Mouse (Mus musculus) splenic B cell, adult 2 months (primary cell): ENCODE measurements around the gene Orm3.
A peak's percentile ranks its signal among the peaks of the same experiment; 100 is the strongest.
"Not testable (repeated sequence)": the region's sequence is repeated elsewhere in the genome, so short reads cannot be mapped to it uniquely, and the experiment has no call there.

Source experiments
- DNase-seq: peaks from one replicate; pipeline ENCODE4 v3.0.0-alpha.2; 2011; ENCODE audit warnings: low read depth, low spot score
- H3K27me3 ChIP-seq: 2 replicates; pipeline ENCODE4 v1.6.1; 2012; ENCODE audit warnings: mild to moderate bottlenecking, low read length, moderate library complexity, mixed read lengths; ENCODE audit not compliant: control insufficient read depth, poor library complexity, insufficient read depth, severe bottlenecking
- H3K36me3 ChIP-seq: 2 replicates; pipeline ENCODE4 v1.6.1; 2012; ENCODE audit warnings: mild to moderate bottlenecking, low read length, moderate library complexity, mixed read lengths; ENCODE audit not compliant: control insufficient read depth, poor library complexity, insufficient read depth, severe bottlenecking

Orm3 gene

GRCm38 (mm10) chr4:63355877-63356665, at the start of gene Orm3:
Gene Orm3 (plus strand): TSS chr4:63356162.
- DNase-seq, result no peak
- no peaks in the 10 kb centered on the region for H3K27me3 ChIP-seq
- no peaks in the 10 kb centered on the region for H3K36me3 ChIP-seq

- H3K27me3 ChIP-seq, result no peaks in the 10 kb centered on the region
- DNase-seq, result peak; percentile 85
- no peaks in the 10 kb centered on the region for H3K36me3 ChIP-seq
Measured at GRCm38 (mm10) chr4:63307175-63308062, 48.5 kb upstream of the Orm3 start.

- DNase-seq, result no peak
- H3K27me3 ChIP-seq, result no peaks in the 10 kb centered on the region
Measured at GRCm38 (mm10) chr4:63308316-63308715, 47.6 kb upstream of the Orm3 start.

GRCm38 (mm10) chr4:63310247-63310855, 45.6 kb upstream of the Orm3 start:
- Histone ChIP-seq H3K27me3 (no peaks in the 10 kb centered on the region), H3K36me3 (no peaks in the 10 kb centered on the region)
- DNase-seq, result no peak

More at GRCm38 (mm10) chr4:63308316-63308715, 47.6 kb upstream of the Orm3 start:
- no peaks in the 10 kb centered on the region for H3K36me3 ChIP-seq

- DNase-seq, result no peak
- no peaks in the 10 kb centered on the region for H3K27me3 ChIP-seq
- H3K36me3 ChIP-seq, result no peaks in the 10 kb centered on the region
Measured at GRCm38 (mm10) chr4:63311426-63311825, 44.5 kb upstream of the Orm3 start.

GRCm38 (mm10) chr4:63314063-63314462, 41.9 kb upstream of the Orm3 start:
- no peak for DNase-seq
- Histone ChIP-seq H3K36me3 (no peaks in the 10 kb centered on the region), H3K27me3 (no peaks in the 10 kb centered on the region)

GRCm38 (mm10) chr4:63316076-63316746, 39.8 kb upstream of the Orm3 start:
- H3K27me3 ChIP-seq, result no peaks in the 10 kb centered on the region
- no peak for DNase-seq
- H3K36me3 ChIP-seq, result no peaks in the 10 kb centered on the region

GRCm38 (mm10) chr4:63319566-63319965, 36.4 kb upstream of the Orm3 start:
- peak; percentile 59 for DNase-seq
- not testable (repeated sequence) for H3K27me3 ChIP-seq, H3K36me3 ChIP-seq

GRCm38 (mm10) chr4:63323275-63323815, 32.6 kb upstream of the Orm3 start:
- H3K27me3 ChIP-seq, result no peaks in the 10 kb centered on the region
- DNase-seq, result no peak
- no peaks in the 10 kb centered on the region for H3K36me3 ChIP-seq

GRCm38 (mm10) chr4:63333403-63333802, 22.6 kb upstream of the Orm3 start:
- H3K36me3 ChIP-seq, result no peaks in the 10 kb centered on the region
- DNase-seq, result no peak
- H3K27me3 ChIP-seq, result no peaks in the 10 kb centered on the region

GRCm38 (mm10) chr4:63338414-63339076, 17.4 kb upstream of the Orm3 start:
- H3K27me3 ChIP-seq, result no peaks in the 10 kb centered on the region
- DNase-seq, result no peak
- H3K36me3 ChIP-seq, result no peaks in the 10 kb centered on the region

GRCm38 (mm10) chr4:63342491-63342890, 13.5 kb upstream of the Orm3 start:
- no peaks in the 10 kb centered on the region for H3K36me3 ChIP-seq
- H3K27me3 ChIP-seq, result no peaks in the 10 kb centered on the region
- no peak for DNase-seq

- no peaks in the 10 kb centered on the region for H3K27me3 ChIP-seq
- no peak for DNase-seq
- no peaks in the 10 kb centered on the region for H3K36me3 ChIP-seq
Measured at GRCm38 (mm10) chr4:63343608-63344007, 12.4 kb upstream of the Orm3 start.

GRCm38 (mm10) chr4:63344295-63344694, 11.7 kb upstream of the Orm3 start, which contains the start of gene Orm1:
Gene Orm1 (plus strand): TSS chr4:63344560.
- no peak for DNase-seq
- no peaks in the 10 kb centered on the region for H3K27me3 ChIP-seq

More at GRCm38 (mm10) chr4:63344295-63344694, 11.7 kb upstream of the Orm3 start, which contains the start of gene Orm1:
- H3K36me3 ChIP-seq, result no peaks in the 10 kb centered on the region
